Mouse (Mus musculus) c-Kit-positive CD71-positive TER-119-negative erythroid progenitor cells, embryonic 14.5 days (primary cell): ENCODE data around the gene Sall1.

Experiments
- DNase-seq: peaks from one replicate; pipeline ENCODE4 v3.0.0-alpha.2; 2013; ENCODE audit warnings: low read depth

Gene Sall1

DNA sequence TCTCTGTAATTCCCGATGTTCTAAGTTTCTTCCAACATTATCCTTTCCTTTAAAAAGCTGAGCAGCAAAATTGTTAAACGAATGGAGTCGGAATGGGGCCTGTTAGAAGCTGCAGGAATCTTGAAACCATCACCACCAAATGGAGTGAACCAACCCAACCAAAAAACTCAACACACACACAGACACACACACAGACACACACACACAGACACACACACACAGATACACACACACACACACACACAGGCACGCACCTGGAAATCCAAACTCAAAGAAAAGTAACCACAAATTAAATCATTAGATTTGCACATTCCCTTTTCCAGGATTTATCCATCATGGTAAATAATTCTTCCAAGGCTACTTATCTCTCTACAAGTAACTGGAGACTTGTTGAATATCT, 5.0 kb downstream of the Sall1 start:
- no peak for DNase-seq

DNA sequence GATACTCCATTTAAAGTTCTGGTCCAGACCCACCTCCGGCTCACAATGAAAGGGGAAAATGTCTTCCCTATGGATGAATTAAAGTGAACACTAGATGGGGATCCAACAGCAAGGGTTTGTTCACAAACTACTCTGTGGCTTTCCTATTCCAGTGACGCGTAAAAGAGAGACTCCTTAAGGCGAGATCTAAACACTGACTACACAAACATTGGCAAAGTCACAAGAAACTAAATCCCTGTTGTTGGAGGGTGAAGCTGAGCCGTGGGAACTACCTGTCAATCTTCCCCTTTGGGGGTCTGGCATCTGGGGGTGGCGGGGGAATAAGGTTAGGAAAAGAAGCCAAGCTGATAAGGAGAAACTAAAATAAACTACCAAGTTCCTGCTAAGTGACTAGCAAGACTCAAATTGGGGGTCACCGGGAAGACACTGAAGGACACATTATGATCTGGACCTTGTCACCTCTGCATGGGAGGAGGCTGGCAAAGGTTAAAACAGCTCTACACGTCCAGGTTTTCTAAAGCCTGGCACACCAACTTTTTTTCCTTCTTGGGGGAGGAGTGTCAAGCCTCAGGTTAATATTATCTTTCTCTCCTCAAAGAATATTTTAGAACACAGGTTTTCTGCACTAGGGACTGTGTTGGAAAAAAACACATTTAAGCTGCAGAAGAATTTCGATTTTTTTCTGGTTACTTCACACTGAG, 6.3 kb downstream of the Sall1 start:
- no peak for DNase-seq

DNA sequence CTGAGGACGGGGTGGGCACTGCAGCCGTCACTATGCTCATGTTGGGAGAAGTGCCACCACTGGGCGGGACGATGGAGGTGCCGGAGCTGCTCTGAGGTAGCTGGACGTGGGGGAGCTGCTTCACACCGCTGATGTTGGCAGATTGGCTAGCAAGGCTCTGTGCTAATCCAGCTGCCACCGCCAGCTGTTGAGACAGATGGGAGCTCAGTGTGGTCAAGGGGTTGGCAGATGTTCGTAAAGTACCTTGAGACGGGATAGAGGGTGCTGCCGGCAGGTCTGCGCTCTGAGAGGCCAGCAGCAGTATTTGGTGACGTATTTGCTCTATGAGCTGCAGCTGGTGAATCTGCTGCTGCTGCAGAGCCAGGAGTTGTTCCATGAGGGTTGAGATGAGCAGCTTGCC, 11.6 kb downstream of the Sall1 start:
- DNase-seq, result no peak

DNA sequence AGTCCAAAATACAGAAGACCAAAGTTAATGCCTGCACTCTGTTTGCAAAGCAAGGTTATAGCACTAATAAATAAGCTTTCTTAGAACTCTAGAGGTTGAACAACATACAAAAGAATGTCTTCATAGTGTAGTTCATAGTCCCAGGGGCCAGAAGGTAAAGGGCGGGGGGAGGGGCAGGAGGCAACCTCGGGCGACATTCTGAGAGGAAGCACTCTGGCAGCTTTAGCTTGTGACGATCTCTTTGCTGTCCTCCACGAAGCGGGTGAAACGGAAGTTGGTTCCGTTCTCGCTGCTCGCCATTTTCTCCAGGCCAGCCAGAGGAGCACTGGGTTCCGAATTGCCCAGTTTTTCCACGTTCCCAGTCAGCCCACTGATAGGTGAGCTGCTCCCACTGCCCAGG, 15.8 kb downstream of the Sall1 start:
- no peak for DNase-seq

DNA sequence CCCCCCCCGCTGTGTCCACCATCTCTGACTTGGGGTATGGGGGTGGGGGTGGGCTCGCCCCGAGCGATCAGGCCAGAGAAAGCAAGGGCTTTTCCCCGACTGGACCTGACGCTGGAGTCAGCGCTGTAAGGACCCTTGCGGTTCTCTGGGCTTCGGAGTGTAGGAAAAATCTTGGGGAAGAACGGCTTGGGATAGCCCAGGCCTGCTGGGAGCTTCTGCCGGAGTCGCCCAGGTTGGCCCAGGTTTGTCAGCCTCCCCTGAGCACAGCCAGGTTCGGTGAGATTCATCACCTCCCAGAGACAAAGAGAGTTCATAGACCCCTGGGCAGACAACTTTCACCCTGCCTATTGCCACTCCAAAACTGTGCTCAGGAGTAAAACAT, 17.8 kb downstream of the Sall1 start:
- no peak for DNase-seq

DNA sequence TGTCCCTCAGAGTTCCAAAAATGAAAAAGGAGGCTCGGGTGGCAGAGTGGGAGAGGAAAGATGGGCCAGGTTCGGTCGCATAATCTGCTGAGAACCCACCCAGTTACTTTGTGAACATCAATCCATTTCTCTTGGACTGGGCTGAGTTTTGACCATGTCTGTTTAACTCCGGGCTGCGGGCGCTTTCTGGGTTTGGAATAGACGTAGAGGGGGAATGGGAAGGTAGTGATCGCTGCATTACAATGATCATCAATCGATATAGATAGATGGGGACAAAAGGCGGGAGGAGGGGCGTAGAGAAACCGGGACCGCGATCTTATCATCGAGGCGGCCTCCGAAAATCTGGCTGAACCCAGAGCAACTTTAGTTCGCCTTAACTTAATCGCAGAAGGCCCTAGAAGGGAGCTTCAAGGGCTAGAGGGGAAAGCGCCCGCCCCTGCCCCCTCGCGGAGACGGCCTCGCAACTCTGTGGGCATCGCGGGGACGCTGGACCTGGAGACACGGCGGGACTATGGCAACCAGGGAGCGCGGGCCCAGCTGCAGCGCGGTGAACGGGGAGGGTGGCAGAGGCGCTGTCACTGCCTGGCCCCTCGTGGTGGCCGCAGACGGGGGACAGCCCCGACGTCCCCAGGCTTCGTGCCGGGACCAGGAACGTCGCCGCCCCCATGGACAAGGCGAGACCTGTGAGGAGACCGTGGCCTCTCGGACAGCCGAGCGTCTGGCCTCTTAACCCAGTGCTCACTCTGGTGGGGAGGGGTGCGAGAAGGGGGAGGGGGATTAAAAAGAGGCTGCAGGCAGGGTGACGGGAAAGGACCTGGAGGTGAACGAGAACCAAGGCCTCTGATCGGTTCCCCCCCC, 18.5 kb downstream of the Sall1 start:
- no peak for DNase-seq

DNA sequence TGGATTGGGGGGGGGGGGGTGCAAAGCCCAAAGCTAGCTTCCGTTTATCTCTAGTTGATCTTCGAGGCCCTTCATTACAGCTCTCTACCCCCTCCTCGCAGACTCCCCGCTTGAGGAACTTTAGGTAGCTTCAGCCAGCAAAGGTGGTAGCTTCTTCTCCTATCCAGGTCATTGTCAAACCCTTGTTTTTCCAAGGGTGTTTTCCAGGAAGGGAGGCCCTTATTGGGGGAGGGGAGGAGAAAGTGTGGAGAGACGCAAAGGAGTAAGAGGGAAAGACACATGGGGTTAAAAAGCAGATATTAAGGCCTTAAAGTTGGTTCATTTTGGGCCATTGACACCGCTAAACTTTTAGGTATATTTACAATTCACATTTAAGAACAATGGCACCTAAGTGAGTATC, 19.2 kb downstream of the Sall1 start:
- DNase-seq, result no peak

DNA sequence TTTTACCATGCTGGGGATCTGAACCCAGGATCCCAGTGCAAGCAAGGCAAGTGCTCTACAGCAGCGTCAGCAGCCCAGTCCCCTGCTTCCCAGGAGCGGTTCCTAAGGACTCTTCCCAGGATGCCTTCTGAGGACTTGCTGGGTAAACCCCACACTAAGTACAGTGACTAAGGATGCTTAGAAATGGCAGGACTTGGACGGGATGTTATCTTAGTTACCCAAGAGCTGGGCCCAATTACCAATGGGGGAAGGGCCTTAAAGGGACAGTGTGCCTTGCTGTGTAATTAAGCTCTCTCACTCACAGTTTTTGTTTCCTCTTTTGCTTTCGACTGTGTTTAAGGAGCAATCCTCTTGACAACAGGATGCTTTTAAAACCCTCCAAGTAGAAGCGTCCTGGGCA, 22.8 kb downstream of the Sall1 start:
- DNase-seq, result no peak

DNA sequence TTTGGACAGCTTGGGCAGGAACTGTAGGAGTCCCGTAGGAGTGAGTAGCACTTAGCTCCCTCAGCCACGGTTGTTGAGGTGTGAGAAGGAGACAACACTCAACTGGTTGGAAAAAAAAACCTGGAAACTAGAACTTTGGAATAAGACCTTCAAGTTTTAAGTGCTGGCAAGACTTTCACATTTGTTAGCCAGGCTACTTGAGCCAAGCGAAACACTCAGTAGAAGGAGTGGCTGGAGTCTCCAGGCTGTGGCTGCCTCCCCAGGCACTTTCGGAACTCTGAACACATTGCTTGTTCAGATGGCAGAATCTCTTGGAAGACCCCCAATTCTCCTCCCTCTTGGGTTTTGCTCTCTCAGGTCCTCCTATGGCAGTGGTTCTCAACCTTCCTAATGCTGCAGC, 26.1 kb downstream of the Sall1 start:
- no peak for DNase-seq

DNA sequence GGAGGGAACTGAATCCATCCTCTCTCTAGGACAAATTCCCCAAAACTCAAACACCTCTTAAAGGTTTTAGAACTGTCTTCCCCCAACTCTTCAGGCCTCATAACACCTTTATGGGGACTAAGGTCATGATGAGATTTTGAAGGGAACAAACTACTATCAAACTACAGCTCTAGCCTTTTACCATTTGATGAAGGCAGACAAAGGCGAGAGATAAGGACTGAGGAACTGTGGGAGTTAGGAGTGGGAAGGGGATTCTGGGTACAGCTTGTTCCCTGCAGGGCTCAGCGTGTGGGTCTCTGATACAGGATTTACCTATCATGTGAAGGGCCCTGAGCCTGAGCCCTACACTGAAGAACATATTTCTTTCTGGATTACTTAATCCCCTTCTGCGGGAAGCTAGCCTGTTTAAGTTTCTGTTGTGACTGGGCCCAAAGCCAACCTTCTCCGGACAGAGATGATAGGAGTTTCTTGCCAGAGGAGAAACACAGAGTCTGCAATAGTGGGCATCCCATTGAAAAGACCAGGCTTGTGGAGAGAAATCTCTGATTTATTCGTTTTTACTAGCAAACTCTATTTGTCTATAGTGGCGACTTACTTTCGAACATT, 27.4 kb downstream of the Sall1 start:
- DNase-seq, result no peak

DNA sequence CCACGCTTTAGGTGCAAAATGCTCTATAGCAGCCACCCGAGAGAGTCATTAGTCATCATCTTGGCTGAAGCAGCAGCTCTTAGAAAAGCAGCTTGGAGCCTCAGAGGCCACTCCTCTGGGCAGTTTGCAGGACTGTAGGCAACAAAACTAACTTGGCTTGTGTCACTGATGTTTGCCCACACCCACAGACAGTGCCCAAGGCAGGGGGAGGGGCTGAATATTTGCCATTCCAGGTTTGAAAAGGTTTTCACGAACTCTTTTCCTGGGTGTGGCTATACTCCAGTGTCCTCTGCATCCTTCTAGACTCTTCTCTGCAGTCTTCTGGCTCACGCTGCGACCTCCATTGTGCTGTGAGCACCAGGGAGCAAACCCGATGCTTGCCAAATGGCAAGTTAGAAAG, 28.4 kb downstream of the Sall1 start:
- no peak for DNase-seq

DNA sequence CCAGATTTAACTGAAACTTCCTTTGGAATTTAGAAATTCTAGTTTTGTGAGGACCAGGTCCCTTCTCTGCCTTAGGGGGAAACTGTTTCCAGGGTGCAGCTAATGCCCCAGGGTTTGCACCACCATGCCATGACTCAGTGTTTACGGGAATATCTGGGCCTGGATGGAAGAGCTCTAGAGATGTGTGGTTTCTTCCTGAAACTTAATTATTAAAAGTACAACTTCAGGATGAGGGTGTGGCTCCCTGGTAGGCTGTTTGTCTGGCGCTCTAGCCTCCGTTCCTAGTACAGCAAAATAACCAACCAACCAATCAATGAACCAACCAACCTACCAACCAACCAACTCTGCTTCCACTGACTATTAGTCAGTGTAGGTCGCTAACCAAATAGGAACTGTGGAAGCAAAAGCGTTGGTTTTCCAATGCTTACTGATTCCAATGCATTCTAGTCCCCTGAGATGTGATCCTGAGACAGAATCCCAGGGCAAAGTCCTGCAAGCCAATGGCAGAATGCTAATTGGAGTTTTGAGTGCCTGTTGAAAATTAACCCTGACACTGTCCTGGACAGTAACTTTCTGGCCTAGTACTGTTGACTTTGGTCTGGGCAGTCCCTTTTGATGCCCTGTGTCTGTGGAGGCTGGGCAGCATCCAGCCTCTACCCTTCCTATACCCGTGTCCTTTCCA, 31.0 kb downstream of the Sall1 start:
- no peak for DNase-seq

DNA sequence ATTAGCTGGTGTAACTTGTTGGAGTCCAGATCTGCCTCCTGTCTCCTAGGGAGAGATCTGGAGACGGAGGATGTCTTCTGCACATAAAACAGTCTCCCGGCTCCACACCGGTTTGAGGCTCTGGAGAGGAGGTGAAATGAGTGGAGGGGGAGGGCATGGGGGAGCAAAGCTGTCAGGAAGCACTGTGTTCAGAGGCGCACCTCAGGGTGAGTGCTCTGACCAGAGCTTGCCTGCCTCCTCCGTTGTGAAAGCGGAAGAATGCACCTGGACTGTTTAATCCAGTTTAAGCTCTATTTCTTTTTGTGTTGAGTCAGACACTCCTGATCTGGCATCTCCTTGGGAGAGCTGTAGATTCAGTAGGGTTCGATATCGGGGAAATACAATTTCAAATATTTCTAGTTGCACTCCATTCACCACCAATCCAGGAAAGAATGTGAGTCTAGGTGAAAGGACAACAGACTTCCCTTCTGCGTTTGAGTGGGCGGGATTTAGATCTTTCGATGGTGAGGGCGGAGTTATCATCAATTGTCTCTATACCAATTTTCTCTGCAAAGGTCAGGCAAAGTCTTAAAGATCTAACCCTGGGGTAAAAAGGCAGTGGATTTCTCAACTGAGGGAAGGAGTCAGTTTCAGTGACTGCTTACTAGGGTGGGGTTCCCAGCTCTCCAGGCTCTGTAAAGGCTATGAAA, 31.8 kb downstream of the Sall1 start:
- no peak for DNase-seq

DNA sequence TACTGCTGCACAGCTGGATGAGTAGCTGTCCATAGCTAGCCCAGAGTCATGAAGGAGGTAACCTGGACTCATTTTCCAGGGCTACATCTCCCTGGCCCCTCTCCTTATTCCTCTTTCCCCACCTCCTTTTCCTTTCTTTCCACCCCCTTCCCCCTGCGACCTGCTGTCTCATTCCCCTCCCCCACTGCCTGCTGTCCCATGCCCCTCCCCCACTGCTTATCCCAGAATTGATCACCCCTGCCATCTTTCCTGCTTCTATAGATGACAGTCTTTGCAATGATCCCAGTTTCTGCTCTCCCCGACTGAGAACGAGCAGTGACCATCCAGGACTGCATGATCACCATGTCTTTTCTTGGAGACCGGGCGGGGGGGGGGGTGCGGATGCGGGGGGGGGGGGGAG, 35.2 kb downstream of the Sall1 start:
- no peak for DNase-seq

DNA sequence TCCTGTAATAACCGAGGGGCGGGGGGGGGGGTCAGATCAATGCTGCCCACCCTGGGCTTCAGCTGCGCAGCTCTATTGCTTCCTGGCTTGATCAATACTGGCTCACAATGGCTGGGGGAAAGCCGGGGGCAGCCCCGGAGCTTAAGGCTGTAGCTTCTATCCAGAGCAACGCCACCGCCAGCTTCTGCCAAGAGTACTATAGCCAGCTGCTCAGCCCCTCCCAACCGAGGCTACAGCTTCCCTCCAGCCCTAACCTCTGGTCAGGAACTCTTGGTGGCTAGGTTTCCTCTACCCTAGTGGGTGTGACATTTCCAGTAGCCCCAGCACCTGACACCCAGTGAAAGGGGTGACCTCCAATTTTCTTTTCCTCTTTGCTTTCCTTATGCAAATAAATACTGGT, 36.8 kb downstream of the Sall1 start:
- no peak for DNase-seq

DNA sequence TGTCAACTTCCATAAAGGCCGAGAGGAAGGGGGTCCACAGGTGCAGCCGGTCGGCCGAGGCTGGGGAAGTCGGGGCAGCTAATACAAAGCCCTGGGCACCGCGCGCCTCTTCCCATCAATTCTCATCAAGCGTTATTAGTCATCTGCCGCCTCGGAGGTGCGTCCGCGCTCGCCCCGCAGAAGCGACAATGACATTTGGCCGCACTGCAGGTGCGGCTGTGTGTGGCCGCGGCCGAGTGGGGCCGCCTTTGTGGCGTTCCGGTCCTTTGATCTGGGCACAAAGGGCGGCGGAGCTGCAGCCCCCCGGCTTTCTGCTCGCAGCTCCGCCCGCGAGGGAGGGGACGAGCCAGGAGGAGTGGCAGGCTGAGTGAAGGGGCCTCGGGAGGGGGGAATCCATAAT, 37.5 kb downstream of the Sall1 start:
- DNase-seq, result no peak

DNA sequence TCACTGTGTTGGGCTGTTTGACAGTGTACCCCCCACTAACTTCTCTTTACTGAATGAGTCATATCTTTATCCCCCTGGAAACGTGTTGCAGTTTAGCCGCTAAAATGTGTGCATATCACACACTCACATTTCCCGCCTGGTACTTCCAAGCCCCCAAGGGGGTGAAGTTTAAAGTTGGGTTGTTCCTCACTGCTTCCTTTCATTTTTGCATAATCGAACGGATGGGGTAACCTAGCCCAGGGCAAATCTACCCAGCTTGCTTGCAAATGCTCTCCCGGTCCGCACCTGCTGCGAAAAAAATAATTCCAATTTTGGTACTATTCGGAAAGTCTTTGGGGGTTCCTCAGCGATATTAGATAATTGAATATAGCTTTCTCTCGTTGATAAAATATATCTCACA, 38.2 kb downstream of the Sall1 start:
- no peak for DNase-seq

DNA sequence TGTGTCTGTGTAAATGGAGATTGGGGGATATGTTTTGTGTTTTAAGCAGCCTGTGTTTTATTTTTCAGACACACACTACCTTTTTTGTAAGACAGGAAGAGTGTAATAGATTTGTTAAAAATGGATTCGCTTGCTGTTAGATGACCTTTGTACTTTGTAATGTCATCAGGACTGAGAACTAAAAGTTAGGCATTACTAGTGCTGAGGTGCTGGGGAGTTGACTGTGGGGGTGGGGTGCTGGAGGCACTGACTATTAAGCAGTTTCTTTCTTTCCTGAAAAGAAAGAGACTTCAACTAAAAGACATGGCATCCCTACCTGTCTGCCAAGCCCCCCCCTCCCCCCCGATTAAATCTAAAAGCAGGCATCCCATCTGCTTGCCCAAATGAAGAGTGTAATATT, 39.9 kb downstream of the Sall1 start:
- DNase-seq, result no peak

DNA sequence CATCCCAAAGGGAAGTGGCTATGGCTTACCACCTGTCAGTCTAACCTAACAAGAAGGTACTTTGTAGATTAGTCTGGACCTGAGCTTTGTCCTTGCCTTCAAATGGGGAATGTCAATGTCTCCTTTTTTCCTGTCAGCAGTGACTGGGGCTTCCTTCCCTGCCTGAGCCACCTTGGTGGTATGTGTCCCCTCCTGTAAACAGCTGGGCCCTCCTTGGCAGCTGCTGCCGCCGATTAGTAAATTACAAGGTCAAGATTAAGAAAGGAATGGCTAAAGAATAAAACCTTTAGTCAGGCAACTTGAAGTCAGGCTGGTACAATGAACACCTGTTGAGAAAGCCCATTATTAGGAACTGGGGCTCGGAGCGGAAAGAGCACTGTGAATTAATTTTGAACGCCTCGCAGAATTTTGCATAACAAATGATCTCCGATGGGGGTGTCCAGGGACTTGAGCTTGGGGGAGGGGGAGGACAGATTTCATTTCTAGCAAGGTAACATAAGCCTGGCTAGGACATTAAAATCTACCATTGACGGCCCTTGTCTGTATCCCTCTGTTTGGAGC, 40.5 kb downstream of the Sall1 start:
- DNase-seq, result no peak

DNA sequence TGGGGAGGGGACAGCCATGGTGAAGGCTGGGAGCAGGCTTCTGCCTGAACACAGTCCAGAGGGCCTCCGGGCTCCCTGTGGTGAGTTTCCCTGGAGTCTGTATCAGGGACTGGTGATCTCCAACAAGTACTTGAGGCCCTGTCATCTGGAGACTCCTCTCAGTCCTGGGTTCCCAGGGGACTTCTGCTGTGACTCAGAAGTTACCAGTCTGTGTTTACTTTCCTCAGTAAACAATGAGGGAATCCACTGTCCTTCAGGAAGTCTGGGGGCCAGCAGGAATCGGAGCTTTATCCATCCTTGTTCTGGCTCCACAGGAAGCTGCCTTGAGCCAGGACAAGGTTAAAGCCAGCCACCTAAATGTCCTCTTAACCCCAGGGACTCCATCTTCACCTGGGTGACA, 41.8 kb downstream of the Sall1 start:
- DNase-seq, result no peak

DNA sequence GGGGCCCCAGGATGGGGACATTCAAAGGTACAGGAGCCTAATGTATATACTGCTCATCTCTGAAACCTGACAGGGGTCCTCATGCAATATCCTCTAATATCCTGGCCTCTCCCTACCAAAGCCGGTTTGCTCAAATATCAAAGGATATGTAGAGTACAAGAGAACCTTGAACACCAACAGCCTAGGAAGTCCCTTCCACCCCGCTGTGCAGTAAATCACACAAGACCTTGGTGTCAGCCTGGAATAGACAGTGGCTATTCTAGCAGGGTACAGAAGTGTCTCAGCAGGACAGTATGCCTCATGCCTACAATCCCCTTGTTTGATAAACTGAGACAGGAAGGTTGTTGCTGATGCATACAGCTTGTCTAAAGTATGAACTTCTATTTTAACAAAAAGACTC, 46.7 kb downstream of the Sall1 start:
- DNase-seq, result no peak
